Mouse (Mus musculus) effector memory CD4-positive, alpha-beta T cell, adult 5 months (primary cell): ENCODE data around the gene Ppa2. TPM values are rescaled to one million over a fixed set of nuclear protein-coding genes. Genes with fewer than 3 reads are reported as not detected.

ENCODE experiments used
- polyA plus RNA-seq: library from polyadenylated mRNA; unstranded; fragments of 100-300 nt; shearing (Covaris generic); gene quantifications from one replicate; pipeline ENCODE4 v1.2.1, GENCODE M21; 2017

Gene Ppa2
- 22.6 TPM for polyA plus RNA-seq

DNA sequence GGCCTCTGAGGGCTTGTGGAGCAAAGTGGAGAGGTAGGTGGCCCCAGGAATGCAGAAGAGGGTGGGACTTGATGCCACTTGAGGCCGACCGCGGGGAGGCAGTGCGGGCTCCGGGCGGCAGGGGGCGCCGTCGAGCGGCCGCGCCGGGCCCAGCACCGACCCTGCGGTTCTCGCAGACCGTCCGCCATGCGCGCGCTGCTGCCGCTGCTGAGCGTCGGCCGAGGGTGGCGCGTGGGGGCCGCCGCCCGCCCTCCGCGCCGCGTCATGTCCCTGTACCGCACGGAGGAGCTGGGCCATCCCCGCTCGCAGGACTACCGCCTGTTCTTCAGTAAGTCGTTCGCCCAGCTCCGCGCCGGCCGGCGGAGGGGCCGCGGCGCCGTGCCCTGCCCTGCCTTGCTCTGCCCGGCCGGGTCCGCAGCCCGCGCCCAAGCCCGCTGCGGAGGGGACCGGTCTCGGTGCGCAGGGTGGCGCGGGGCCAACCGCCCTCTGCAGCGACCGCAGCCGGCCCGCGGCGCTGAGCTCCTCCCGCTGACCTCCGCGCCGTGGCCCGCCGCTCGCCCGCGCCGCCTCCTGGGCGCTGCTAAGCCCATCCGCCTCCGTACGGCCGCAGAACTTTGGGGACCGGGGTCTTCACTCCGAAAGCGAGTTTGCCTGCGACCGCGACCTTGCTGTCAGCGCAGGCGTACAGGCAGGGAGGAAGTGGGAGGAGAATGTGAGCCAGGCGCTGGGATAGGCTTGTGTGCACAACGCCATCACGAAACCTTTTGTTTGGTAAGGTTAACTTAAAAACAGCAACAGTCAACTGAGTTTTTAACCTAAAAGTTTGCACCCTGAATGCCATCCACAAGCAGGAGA, at the start of gene Ppa2:
Gene Ppa2, plus strand, starts transcription at position 157 of the 855 bp plus-strand sequence.

Other genes starting within 250 kb of the Ppa2 start
- 16.5 TPM for gene Ints12, start 218.3 kb upstream of the Ppa2 start, polyA plus RNA-seq
- 9.7 TPM for gene Gstcd, start 218.1 kb upstream of the Ppa2 start, polyA plus RNA-seq
- 0.05 TPM for gene Arhgef38, start 75.2 kb upstream of the Ppa2 start, polyA plus RNA-seq
- 68.4 TPM for gene Tet2, start 235.0 kb downstream of the Ppa2 start, polyA plus RNA-seq